Mouse (Mus musculus) lung, adult 2 months (tissue): Measurements from ENCODE around the gene Cd164. TPM values are rescaled to one million over a fixed set of nuclear protein-coding genes. Genes with fewer than 3 reads are reported as not detected.

Experiments used
- DNase-seq: peaks from one replicate; pipeline ENCODE4 v3.0.0; 2022
- H3K4me1 ChIP-seq: fragments of 200-500 bp; 2 replicates; pipeline ENCODE4 v1.6.1; 2011; ENCODE audit warnings: low read length; ENCODE audit not compliant: control insufficient read depth, insufficient read depth
- H3K4me3 ChIP-seq: fragments of 200-500 bp; replicated peaks from 2 replicates; pipeline ENCODE3; 2011; ENCODE audit warnings: low read depth, mild to moderate bottlenecking, control low read depth, low read length; ENCODE audit errors: extremely low read depth
- CTCF ChIP-seq: fragments of 200-500 bp; IDR thresholded peaks from 2 replicates; pipeline ENCODE4 v1.5.1; 2011; ENCODE audit warnings: mild to moderate bottlenecking, low read length, control low read depth; ENCODE audit not compliant: insufficient read depth
- POLR2A ChIP-seq: fragments of 200-500 bp; IDR thresholded peaks from 2 replicates; pipeline ENCODE4 v1.6.1; 2011; ENCODE audit warnings: low read depth, mild to moderate bottlenecking, control low read depth, low read length, borderline replicate concordance; ENCODE audit errors: extremely low read depth
- WGBS: fragments of 180-500 bp; shearing (Covaris S2); methylation state at CpG from one replicate; pipeline ENCODE4 v1.1.7; 2018; 5-methylcytosine and 5-hydroxymethylcytosine counted together
- polyA plus RNA-seq: library from polyadenylated mRNA; depleted of rRNA; stranded (reverse); fragments of >200 nt; gene quantifications from 2 replicates; pipeline ENCODE4 v1.2.3, GENCODE M21; 2012

Gene Cd164
- polyA plus RNA-seq, 1 experiment, result 131 TPM

- Histone ChIP-seq H3K4me1 (peaks cover 10% of the 10 kb centered on the region), H3K4me3 (peak overlapping the region; percentile 76)
- WGBS, result 5% methylated on average over 20 of the region's 20 CpGs
- DNase-seq, result peak; percentile 66
- TF ChIP-seq POLR2A, result peak; percentile 74; the same call in 1 of the 2 replicates
- no peak for TF ChIP-seq CTCF
These were observed 41.7 kb upstream of the Cd164 start for GRCm38 (mm10) chr10:41477278-41478181.

- peaks cover 8% of the 10 kb centered on the region; the same call in 1 of the 2 replicates for H3K4me1 ChIP-seq
- no peak for DNase-seq
- no peak overlapping the region for H3K4me3 ChIP-seq
- no peak for TF ChIP-seq CTCF
- 89% methylated on average over 3 of the region's 3 CpGs for WGBS
These were observed 39.3 kb upstream of the Cd164 start for GRCm38 (mm10) chr10:41479961-41480360.

GRCm38 (mm10) chr10:41480938-41481880 lies 38.0 kb upstream of the Cd164 start:
- 73% methylated on average over 33 of the region's 33 CpGs for WGBS
- no peak for TF ChIP-seq CTCF
- H3K4me1 ChIP-seq, result peaks cover 5% of the 10 kb centered on the region; the same call in 1 of the 2 replicates
- DNase-seq, result no peak
- no peak overlapping the region for H3K4me3 ChIP-seq

- WGBS, result 82% methylated on average over 7 of the region's 7 CpGs
- Histone ChIP-seq H3K4me1 (peaks cover 2% of the 10 kb centered on the region; the same call in 1 of the 2 replicates), H3K4me3 (no peak overlapping the region)
- TF ChIP-seq POLR2A (no peak), CTCF (no peak)
- no peak for DNase-seq
These were observed 36.8 kb upstream of the Cd164 start for GRCm38 (mm10) chr10:41482446-41482845.

- 89% methylated on average over 16 of the region's 16 CpGs for WGBS
- no peak for DNase-seq
- TF ChIP-seq POLR2A (no peak), CTCF (no peak)
These were observed 33.4 kb upstream of the Cd164 start for GRCm38 (mm10) chr10:41485778-41486177.

GRCm38 (mm10) chr10:41486506-41487170 lies 32.6 kb upstream of the Cd164 start:
- WGBS, result 81% methylated on average over 14 of the region's 14 CpGs
- DNase-seq, result no peak
- H3K4me3 ChIP-seq, result no peak overlapping the region
- TF ChIP-seq POLR2A (no peak), CTCF (no peak)
- H3K4me1 ChIP-seq, result peaks cover 14% of the 10 kb centered on the region

More at GRCm38 (mm10) chr10:41485778-41486177, 33.4 kb upstream of the Cd164 start:
- Histone ChIP-seq H3K4me1 (peaks cover 14% of the 10 kb centered on the region), H3K4me3 (no peak overlapping the region)

GRCm38 (mm10) chr10:41488877-41489276 lies 30.3 kb upstream of the Cd164 start:
- H3K4me1 ChIP-seq, result peaks cover 14% of the 10 kb centered on the region
- no peak for DNase-seq
- TF ChIP-seq POLR2A, result no peak
- TF ChIP-seq CTCF, result no peak
- WGBS, result 23% methylated on average over 7 of the region's 7 CpGs
- H3K4me3 ChIP-seq, result peak overlapping the region; percentile 45

- H3K4me3 ChIP-seq, result peak overlapping the region; percentile 45
- H3K4me1 ChIP-seq, result peaks cover 14% of the 10 kb centered on the region
- 28% methylated on average over 8 of the region's 8 CpGs for WGBS
- TF ChIP-seq POLR2A, result no peak
- TF ChIP-seq CTCF, result no peak
- DNase-seq, result peak; percentile 28
These were observed 29.9 kb upstream of the Cd164 start for GRCm38 (mm10) chr10:41489294-41489693.
